Mouse (Mus musculus) hindbrain, embryonic 12.5 days (tissue): Measurements from ENCODE around the gene Dock11. TPM values are rescaled to one million over a fixed set of nuclear protein-coding genes. Genes with fewer than 3 reads are reported as not detected.

Source experiments
- ATAC-seq: fragments of 200-750 bp; cut with Nextera tagmentation; 2 replicates; pipeline ENCODE4 v1.8.0; 2017; ENCODE audit warnings: moderate TSS enrichment; ENCODE audit not compliant: low FRiP score
- H3K27ac ChIP-seq: fragments of 300-500 bp; sonication (generic); 2 replicates; pipeline ENCODE4 v1.5.1; 2016; ENCODE audit warnings: mild to moderate bottlenecking
- H3K27me3 ChIP-seq: fragments of 300-500 bp; sonication (generic); 2 replicates; pipeline ENCODE4 v1.6.1; 2016; ENCODE audit warnings: mild to moderate bottlenecking
- H3K36me3 ChIP-seq: fragments of 300-500 bp; sonication (generic); 2 replicates; pipeline ENCODE4 v1.6.1; 2016; ENCODE audit warnings: mild to moderate bottlenecking
- H3K4me1 ChIP-seq: fragments of 300-500 bp; sonication (generic); 2 replicates; pipeline ENCODE4 v1.6.1; 2016
- H3K4me2 ChIP-seq: fragments of 300-500 bp; sonication (generic); replicated peaks from 2 replicates; pipeline ENCODE4 v1.6.1; 2016; ENCODE audit warnings: mild to moderate bottlenecking
- H3K4me3 ChIP-seq: fragments of 300-500 bp; sonication (generic); 2 replicates; pipeline ENCODE4 v1.5.1; 2016; ENCODE audit warnings: mild to moderate bottlenecking
- H3K9ac ChIP-seq: fragments of 300-500 bp; sonication (generic); 2 replicates; pipeline ENCODE4 v1.6.1; 2016; ENCODE audit warnings: mild to moderate bottlenecking, moderate library complexity
- H3K9me3 ChIP-seq: fragments of 300-500 bp; sonication (generic); replicated peaks from 2 replicates; pipeline ENCODE4 v1.6.1; 2016; ENCODE audit warnings: mild to moderate bottlenecking
- WGBS: fragments of 180-500 bp; shearing (Covaris S2); methylation state at CpG from one replicate; pipeline ENCODE4 v1.1.7; 2016; 5-methylcytosine and 5-hydroxymethylcytosine counted together
- polyA plus RNA-seq: library from polyadenylated mRNA; unstranded; fragments of >200 nt; fragmentation: Nextera tagmentation; extraction: Ambion mirVana; gene quantifications from 2 replicates; pipeline ENCODE4 v1.2.1, GENCODE M21; 2016

The Dock11 gene
- polyA plus RNA-seq, 1 experiment from 2014 or later = 23.6 TPM

DNA sequence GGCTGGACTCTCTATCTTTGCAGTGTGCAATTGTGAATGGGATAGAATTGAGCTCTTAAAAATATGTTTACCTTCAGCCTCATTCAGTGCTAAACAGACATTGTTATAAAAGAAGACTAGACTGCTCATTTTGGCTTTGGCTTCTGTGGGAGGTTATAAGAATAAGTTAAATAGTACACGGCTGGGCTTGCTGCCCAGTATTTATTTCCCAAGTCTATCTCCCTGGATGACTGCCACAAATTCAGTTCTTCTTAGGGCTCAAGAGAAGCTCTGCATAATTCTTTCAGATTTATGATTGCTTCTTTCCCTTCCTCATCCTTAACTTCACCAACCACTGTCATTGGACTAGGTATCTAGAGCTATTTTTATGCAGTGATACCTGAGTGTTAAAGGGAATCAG lies 158.8 kb downstream of the Dock11 start:
- Histone ChIP-seq H3K9me3 (no peaks in the 10 kb centered on the region), H3K4me1 (no peaks in the 10 kb centered on the region), H3K27me3 (no peaks in the 10 kb centered on the region), H3K4me2 (no peak overlapping the region), H3K36me3 (no peaks in the 10 kb centered on the region), H3K27ac (no peak overlapping the region), H3K4me3 (no peak overlapping the region), H3K9ac (no peak overlapping the region)
- 96% methylated on average over 1 of the region's 1 CpGs for WGBS
- no peak for ATAC-seq

DNA sequence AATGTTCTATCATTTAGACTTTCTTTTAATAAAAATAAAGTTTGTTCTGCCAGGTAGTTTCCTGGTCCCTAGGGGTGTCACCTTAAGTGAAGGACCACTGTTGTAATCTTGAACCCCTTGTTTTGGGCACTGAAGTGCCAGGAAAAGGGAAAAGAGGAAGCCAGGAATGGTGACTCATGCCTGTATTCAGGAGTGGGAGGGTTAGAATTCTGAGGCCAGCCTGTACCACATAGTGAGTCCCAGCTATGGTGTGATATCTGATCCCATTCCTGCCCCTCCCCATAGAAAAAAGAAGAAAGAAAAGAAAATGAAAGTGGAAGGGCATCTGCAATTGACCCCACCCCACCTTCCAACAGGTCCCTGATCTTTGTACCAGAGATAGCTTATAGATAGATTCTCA lies 161.7 kb downstream of the Dock11 start:
- no peak overlapping the region for H3K27ac ChIP-seq
- no peaks in the 10 kb centered on the region for H3K27me3 ChIP-seq
- no peaks in the 10 kb centered on the region for H3K9me3 ChIP-seq
- H3K4me1 ChIP-seq = no peaks in the 10 kb centered on the region
- no peak for ATAC-seq
- no peak overlapping the region for H3K9ac ChIP-seq
- no peak overlapping the region for H3K4me3 ChIP-seq
- no peak overlapping the region for H3K4me2 ChIP-seq
- H3K36me3 ChIP-seq = no peaks in the 10 kb centered on the region

DNA sequence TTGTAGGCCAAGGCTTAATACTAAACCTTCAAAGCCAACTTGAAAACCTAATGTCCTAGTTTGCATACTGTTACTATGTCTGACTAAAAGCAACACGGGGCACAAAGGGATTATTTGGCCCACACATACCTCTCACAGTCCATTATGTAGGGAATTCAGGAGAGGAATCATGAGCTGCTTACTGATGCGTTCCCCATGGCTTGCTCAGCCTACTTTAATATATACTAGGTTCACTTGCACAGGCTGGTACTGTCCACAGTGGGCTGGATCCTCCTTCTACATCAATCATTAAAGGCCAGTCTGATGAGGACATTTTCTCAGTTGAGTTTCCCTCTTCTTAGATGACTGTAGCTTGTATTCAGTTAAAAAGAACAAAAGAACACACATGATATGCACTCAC lies 185.4 kb downstream of the Dock11 start:
- ATAC-seq = no peak
- H3K4me3 ChIP-seq = no peak overlapping the region
- no peaks in the 10 kb centered on the region for H3K4me1 ChIP-seq
- no peaks in the 10 kb centered on the region for H3K36me3 ChIP-seq
- no peak overlapping the region for H3K4me2 ChIP-seq
- WGBS = 73% methylated on average over 2 of the region's 2 CpGs
- no peaks in the 10 kb centered on the region for H3K9me3 ChIP-seq
- H3K9ac ChIP-seq = no peak overlapping the region
- H3K27ac ChIP-seq = no peak overlapping the region
- no peaks in the 10 kb centered on the region for H3K27me3 ChIP-seq

DNA sequence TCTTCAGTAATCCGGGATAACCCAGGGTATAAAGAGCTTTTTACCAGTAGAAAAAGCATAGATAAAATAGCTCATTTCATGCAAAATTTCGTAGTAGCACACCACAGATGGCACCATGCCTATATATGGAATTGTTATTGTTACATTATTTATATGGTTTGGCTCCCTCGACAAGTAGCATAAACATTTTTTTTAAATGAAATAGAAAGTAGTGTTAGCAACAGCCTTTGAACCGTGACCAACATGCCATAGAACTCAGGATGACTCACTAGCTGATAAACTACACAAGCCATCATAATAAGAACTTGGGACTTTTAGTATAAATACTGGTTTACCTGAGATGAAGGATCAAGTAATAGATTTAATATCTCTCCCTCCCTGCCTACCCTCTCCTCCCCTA lies 188.5 kb downstream of the Dock11 start:
- Histone ChIP-seq H3K9me3 (no peaks in the 10 kb centered on the region), H3K36me3 (no peaks in the 10 kb centered on the region), H3K4me2 (no peak overlapping the region), H3K4me3 (no peak overlapping the region), H3K4me1 (no peaks in the 10 kb centered on the region), H3K27ac (no peak overlapping the region), H3K27me3 (no peaks in the 10 kb centered on the region), H3K9ac (no peak overlapping the region)
- ATAC-seq = no peak
- 86% methylated on average over 4 of the region's 4 CpGs for WGBS

DNA sequence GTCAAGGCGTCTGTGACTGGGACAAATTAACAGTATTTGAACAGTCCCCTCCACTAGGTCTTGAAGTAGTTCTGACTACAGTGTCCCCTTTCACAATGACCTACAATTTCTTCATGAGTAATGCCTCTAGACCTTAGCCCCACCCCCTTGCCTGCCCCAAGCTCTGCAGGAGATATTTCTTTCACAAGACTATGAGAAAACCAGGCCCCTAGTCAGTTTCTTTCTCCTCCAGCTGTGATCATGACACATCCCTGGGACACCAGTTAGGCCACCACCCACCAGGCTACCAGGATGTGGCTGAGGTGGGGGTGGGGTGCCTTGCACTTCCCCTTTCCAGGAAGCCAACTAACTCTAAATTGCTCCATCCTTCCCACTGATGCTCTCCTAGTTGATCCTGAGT lies 194.3 kb downstream of the Dock11 start:
- H3K27ac ChIP-seq = no peak overlapping the region
- no peak for ATAC-seq
- H3K27me3 ChIP-seq = no peaks in the 10 kb centered on the region
- no peak overlapping the region for H3K9ac ChIP-seq
- H3K9me3 ChIP-seq = no peaks in the 10 kb centered on the region
- H3K36me3 ChIP-seq = no peaks in the 10 kb centered on the region
- 85% methylated on average over 1 of the region's 1 CpGs for WGBS
- H3K4me1 ChIP-seq = no peaks in the 10 kb centered on the region
- no peak overlapping the region for H3K4me3 ChIP-seq
- no peak overlapping the region for H3K4me2 ChIP-seq

DNA sequence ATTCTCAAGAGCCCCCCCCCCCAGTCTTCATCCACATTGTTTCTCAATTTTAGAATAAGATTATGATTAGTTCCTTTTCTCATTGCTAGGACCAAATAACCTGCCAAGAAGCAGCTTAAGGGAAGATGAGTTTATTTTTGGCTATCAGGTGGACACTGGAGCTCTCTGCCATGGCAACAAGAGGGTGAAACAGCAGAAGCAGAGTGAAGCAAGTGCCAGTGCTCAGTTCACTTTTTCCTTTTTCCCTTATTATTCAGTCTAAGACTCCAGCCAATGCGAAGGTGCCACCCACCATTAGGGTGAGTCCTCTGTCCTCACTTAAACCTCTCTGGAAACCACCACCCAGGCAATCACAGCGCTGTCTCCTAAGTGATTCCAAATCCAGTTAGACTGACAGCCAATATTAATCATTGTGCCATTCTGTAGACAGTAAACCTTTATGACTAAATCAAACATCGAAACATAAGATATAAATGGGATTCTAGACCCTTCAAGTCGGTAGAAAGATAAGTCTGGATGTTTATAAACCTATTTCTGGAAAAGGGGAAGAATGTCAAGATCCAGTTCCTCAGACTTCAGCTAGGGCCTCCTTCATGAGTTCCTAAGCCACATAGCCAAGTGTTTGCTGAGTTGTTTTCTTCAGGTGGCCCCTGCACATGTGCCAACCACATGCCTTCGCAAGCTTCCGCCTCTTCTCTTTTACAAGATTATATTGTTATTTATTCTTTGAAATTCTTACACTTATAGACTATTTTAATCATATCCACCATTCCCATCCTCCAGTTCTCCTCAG lies 200.0 kb downstream of the Dock11 start:
- Histone ChIP-seq H3K27me3 (no peaks in the 10 kb centered on the region), H3K9ac (no peak overlapping the region), H3K36me3 (no peaks in the 10 kb centered on the region), H3K4me3 (no peak overlapping the region), H3K27ac (no peak overlapping the region), H3K4me2 (no peak overlapping the region), H3K9me3 (no peaks in the 10 kb centered on the region), H3K4me1 (no peaks in the 10 kb centered on the region)
- 89% methylated on average over 6 of the region's 6 CpGs for WGBS
- ATAC-seq = no peak

DNA sequence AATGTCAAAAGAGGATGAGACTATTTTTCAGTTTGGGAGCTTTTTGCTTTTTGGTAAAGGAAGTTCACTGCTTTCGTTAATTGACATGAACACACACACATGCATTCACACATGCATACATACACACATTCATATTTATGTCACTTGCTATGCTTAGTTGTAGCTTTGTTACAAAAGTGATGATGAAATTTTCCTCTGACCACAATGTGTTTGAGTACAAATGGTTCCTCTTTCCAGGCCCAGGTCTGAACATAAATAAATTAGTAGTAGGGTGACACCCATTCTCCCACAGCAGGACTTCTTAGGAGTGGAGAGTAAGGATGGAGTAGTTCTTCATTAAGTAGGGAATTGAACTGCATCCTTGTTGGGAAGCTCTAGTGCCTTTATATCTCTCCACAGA lies 212.3 kb downstream of the Dock11 start:
- Histone ChIP-seq H3K4me3 (no peak overlapping the region), H3K4me1 (no peaks in the 10 kb centered on the region), H3K27ac (no peak overlapping the region), H3K9me3 (no peaks in the 10 kb centered on the region), H3K9ac (no peak overlapping the region), H3K4me2 (no peak overlapping the region), H3K27me3 (no peaks in the 10 kb centered on the region), H3K36me3 (no peaks in the 10 kb centered on the region)
- no peak for ATAC-seq
- WGBS = 88% methylated on average over 1 of the region's 1 CpGs

DNA sequence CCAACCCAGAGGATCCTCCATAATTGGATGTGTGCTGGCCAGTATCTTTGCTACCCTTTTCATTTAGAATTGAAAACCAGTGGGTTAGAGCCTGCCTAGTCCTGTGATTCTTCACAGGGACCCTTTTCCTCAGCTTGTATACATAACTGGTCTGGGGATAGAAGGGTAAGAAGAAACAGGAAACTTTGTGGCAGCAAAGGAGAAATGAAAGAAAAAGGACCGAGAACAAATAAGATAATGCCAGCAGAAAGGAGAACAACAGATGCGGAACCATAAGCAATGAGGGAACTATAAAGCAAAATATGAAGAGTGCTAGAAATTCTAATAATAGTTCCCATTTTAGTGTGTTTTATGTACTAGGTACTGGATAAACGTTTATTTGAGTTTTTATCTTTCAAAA lies 212.7 kb downstream of the Dock11 start:
- Histone ChIP-seq H3K4me3 (no peak overlapping the region), H3K9me3 (no peaks in the 10 kb centered on the region), H3K4me2 (no peak overlapping the region), H3K27ac (no peak overlapping the region), H3K9ac (no peak overlapping the region), H3K4me1 (no peaks in the 10 kb centered on the region), H3K27me3 (no peaks in the 10 kb centered on the region), H3K36me3 (no peaks in the 10 kb centered on the region)
- WGBS = 71% methylated on average over 3 of the region's 3 CpGs
- no peak for ATAC-seq

DNA sequence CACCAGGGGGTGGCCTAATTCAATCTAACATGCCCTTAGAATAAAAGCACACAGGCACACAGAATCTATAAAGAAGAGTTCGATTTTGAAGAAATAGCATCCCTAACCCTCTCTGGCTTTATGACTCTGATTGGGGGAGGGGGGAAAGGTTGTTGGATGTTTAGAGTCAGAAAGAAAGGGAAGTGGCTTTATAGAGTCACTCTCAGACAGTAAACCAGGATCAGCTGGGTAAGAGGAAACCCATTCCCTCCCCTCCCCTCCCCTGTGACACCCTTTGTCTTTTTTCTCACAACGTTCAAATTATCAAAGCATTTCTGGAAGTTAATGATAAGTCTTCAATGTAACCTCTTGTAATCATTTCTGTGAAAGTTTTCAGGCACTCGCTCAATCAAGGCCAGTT lies 220.0 kb downstream of the Dock11 start:
- 61% methylated on average over 3 of the region's 3 CpGs for WGBS

DNA sequence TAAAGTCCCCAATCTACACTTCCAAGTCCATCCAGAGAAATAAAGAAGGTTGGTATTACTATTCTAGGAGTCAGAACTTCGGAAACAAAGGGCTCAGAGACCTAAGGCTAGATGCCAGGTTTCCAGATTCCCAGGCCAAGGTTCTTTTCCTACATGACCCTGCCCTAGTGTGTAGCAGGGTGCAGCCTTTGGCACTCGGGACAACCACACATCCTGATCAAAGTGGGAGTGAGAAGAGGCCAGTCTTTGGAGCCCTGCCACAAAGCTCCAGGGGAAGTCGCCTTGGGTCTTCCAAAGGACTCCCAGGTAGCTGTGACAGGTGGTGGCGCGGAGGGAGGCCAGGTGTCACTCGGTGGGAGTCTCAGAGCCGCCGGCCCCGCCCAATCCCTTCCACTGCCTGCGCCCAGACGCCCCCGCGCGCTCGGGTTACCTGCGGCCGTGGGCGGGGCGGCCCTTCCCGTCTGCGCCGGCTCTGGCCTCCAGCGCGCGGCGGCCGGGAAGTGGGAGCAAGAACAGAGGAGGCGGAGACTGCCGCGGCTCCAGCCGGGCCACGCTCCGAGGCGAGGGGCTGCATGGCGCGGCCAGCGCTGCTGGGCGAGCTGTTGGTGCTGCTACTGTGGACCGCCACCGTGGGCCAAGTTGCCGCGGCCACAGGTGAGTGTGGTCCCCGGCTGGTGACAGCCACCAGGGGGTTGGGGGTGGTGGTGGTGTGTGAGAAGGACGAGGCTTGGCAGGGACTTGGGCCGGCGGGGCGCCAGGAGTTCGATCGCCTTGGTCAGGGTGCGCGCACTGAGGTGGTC lies 223.2 kb downstream of the Dock11 start, which contains the start of gene Il13ra1:
TSS of gene Il13ra1 (plus strand) at position 489 of the 800 bp plus-strand sequence.
- no peaks in the 10 kb centered on the region; the same call in 1 of the 2 replicates for H3K27me3 ChIP-seq
- ATAC-seq = peak; percentile 69

More for the DNA sequence above, 220.0 kb downstream of the Dock11 start:
- ATAC-seq = no peak
- no peak overlapping the region for H3K4me3 ChIP-seq
- no peak overlapping the region for H3K27ac ChIP-seq
- H3K9me3 ChIP-seq = no peaks in the 10 kb centered on the region
- H3K36me3 ChIP-seq = no peaks in the 10 kb centered on the region
- no peak overlapping the region for H3K4me2 ChIP-seq
- no peak overlapping the region for H3K9ac ChIP-seq
- H3K27me3 ChIP-seq = no peaks in the 10 kb centered on the region; the same call in 1 of the 2 replicates
- H3K4me1 ChIP-seq = no peaks in the 10 kb centered on the region

DNA sequence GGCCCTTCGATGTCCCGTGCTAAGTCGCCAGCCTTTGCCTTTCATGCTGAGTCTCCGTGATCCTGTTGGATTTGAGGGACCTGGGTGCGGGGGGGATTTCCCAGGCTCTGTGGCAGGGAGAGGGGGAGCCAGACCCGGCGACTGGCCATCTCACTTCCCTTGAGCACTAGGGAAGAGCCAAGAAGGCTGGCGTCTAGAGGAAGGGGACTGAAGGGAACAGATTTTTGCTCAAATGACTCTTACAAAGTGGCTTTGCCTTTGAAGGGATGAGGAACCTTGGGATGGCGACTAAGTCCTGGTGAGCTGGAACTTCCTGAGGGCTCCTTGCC lies 223.8 kb downstream of the Dock11 start:
- Histone ChIP-seq H3K4me2 (peak overlapping the region; percentile 72), H3K4me3 (peak overlapping the region; percentile 45), H3K9ac (0 out of 2 replicates have a peak overlapping the region, but pooled peaks have one; percentile 38), H3K4me1 (no peaks in the 10 kb centered on the region), H3K27me3 (no peaks in the 10 kb centered on the region; the same call in 1 of the 2 replicates), H3K9me3 (no peaks in the 10 kb centered on the region), H3K27ac (no peak overlapping the region), H3K36me3 (no peaks in the 10 kb centered on the region)
- WGBS = 29% methylated on average over 9 of the region's 9 CpGs
- ATAC-seq = no peak

More for the DNA sequence above, 223.2 kb downstream of the Dock11 start, which contains the start of gene Il13ra1:
- no peaks in the 10 kb centered on the region for H3K36me3 ChIP-seq
- no peaks in the 10 kb centered on the region for H3K4me1 ChIP-seq
- H3K9ac ChIP-seq = 0 out of 2 replicates have a peak within 1 kb of the TSS, but pooled peaks have one; percentile 38
- no peaks in the 10 kb centered on the region for H3K9me3 ChIP-seq
- no peak within 1 kb of the TSS for H3K27ac ChIP-seq
- WGBS = 26% methylated on average over 47 of the region's 51 CpGs
- H3K4me2 ChIP-seq = peak within 1 kb of the TSS; percentile 72
- H3K4me3 ChIP-seq = peak within 1 kb of the TSS; percentile 45

DNA sequence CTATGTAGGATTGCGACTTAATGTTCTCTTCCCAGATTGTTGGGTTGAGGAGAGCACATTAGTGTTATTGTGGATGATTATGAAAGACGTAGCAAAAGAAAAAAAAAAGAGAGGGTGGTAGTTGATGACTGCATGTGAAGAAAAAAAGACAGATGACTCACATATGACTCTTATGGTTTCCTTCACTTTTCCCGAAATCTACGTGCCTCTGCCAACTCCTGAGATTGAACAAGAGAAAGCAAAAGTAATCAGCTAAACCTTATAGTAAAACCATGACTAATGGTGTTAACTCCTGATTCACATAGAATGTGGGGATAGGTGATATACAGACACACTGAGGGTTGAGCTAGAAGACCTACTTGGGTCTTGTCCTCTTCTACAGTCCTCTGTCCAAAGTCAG lies 226.5 kb downstream of the Dock11 start:
- no peaks in the 10 kb centered on the region for H3K9me3 ChIP-seq
- no peak for ATAC-seq
- no peak overlapping the region for H3K27ac ChIP-seq
- H3K27me3 ChIP-seq = no peaks in the 10 kb centered on the region; the same call in 1 of the 2 replicates
- no peak overlapping the region for H3K9ac ChIP-seq
- no peaks in the 10 kb centered on the region for H3K36me3 ChIP-seq
- WGBS = 90% methylated on average over 4 of the region's 4 CpGs
- no peak overlapping the region for H3K4me2 ChIP-seq
- H3K4me1 ChIP-seq = no peaks in the 10 kb centered on the region
- no peak overlapping the region for H3K4me3 ChIP-seq
